Mouse (Mus musculus) kidney, adult 2 months (tissue): ENCODE measurements around the gene Slc17a2.

Source experiments
- CTCF ChIP-seq: fragments of 200-500 bp; conservative IDR thresholded peaks from 2 replicates; pipeline ENCODE4 v1.5.1; 2011; ENCODE audit warnings: low read depth, mild to moderate bottlenecking, control low read depth, low read length, moderate library complexity, mixed read lengths; ENCODE audit not compliant: insufficient read depth, insufficient read length
- POLR2A ChIP-seq: fragments of 200-500 bp; IDR thresholded peaks from one replicate; pipeline ENCODE4 v1.6.1; 2011; ENCODE audit warnings: low read depth, low read length, control low read depth

DNA sequence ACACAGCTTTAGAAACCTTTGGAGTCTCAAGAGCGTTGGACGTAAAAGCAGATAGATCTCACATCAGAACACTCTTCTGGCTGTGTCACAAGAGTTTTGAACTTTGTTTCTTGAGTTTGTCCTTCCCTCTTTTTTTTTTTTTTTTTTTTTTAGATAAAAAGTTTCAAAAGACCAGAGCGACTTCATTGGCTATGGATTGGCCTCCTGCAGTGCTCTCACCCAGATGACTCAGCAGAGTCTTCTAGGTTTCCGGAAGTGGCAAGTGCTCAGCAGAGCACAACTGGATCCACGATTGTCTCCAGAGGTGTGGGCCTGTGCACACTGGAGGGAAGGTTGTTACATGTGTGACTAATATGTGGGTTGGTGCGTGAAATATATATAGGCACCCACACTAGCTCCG, 28.5 kb upstream of the Slc17a2 start:
- TF ChIP-seq POLR2A: no peak
- no peak for TF ChIP-seq CTCF
